Mouse (Mus musculus) spleen, adult 2 months (tissue): ENCODE data around the gene Krtap5-4. TPM values are rescaled to one million over a fixed set of nuclear protein-coding genes. Genes with fewer than 3 reads are reported as not detected.

ENCODE experiments used
- DNase-seq, 2 experiments: peaks; one replicate each; pipeline versions ENCODE4 v3.0.0 to v3.0.0-alpha.2; 2012 to 2021; ENCODE audit warnings: low spot score in 2 of 2, low read depth in 1 of 2
- H3K27ac ChIP-seq: fragments of 200-500 bp; 2 replicates; pipeline ENCODE4 v1.5.1; 2012; ENCODE audit warnings: low read length, inconsistent platforms; ENCODE audit not compliant: insufficient read depth
- H3K27me3 ChIP-seq: fragments of 200-500 bp; 2 replicates; pipeline ENCODE4 v1.6.1; 2012; ENCODE audit warnings: mild to moderate bottlenecking, moderate library complexity, low read length, inconsistent platforms; ENCODE audit not compliant: control insufficient read depth, insufficient read depth
- H3K36me3 ChIP-seq: fragments of 200-500 bp; 2 replicates; pipeline ENCODE4 v1.6.1; 2012; ENCODE audit warnings: mild to moderate bottlenecking, low read length, inconsistent platforms; ENCODE audit not compliant: control insufficient read depth, insufficient read depth
- H3K4me1 ChIP-seq: fragments of 200-500 bp; 2 replicates; pipeline ENCODE4 v1.6.1; 2011; ENCODE audit warnings: inconsistent platforms; ENCODE audit not compliant: control insufficient read depth, insufficient read depth, insufficient read length
- H3K4me3 ChIP-seq: fragments of 200-500 bp; 2 replicates; pipeline ENCODE4 v1.5.1; 2011; ENCODE audit warnings: mild to moderate bottlenecking, inconsistent platforms; ENCODE audit not compliant: insufficient read depth, insufficient read length; ENCODE audit errors: extremely low read depth
- CTCF ChIP-seq: fragments of 200-500 bp; IDR thresholded peaks from 2 replicates; pipeline ENCODE4 v1.5.1; 2011; ENCODE audit warnings: mild to moderate bottlenecking, inconsistent platforms; ENCODE audit not compliant: insufficient read depth, insufficient read length, insufficient replicate concordance; ENCODE audit errors: extremely low read depth
- POLR2A ChIP-seq: fragments of 200-500 bp; IDR thresholded peaks from 2 replicates; pipeline ENCODE4 v1.6.1; 2011; ENCODE audit warnings: low read depth, low read length, inconsistent platforms
- WGBS: fragments of 180-500 bp; shearing (Covaris S2); methylation state at CpG from one replicate; pipeline ENCODE4 v1.1.7; 2018; 5-methylcytosine and 5-hydroxymethylcytosine counted together
- polyA plus RNA-seq: library from polyadenylated mRNA; depleted of rRNA; stranded (reverse); fragments of >200 nt; gene quantifications from 2 replicates; pipeline ENCODE4 v1.2.3, GENCODE M21; 2012

Krtap5-4 gene
- polyA plus RNA-seq, 1 experiment: not detected

GRCm38 (mm10) chr7:142335151-142335550, 31.8 kb downstream of the Krtap5-4 start:
- Histone ChIP-seq H3K27me3 (no peaks in the 10 kb centered on the region), H3K36me3 (no peaks in the 10 kb centered on the region), H3K27ac (no peak overlapping the region), H3K4me1 (no peaks in the 10 kb centered on the region), H3K4me3 (no peak overlapping the region)
- WGBS: 91% methylated on average over 8 of the region's 8 CpGs
- TF ChIP-seq POLR2A: no peak
- no peak for TF ChIP-seq CTCF
- DNase-seq: no peak

GRCm38 (mm10) chr7:142340269-142340970, 37.1 kb downstream of the Krtap5-4 start:
- Histone ChIP-seq H3K4me3 (no peak overlapping the region), H3K27ac (peak overlapping the region; percentile 64), H3K27me3 (no peaks in the 10 kb centered on the region), H3K4me1 (peaks cover 10% of the 10 kb centered on the region; the same call in 1 of the 2 replicates), H3K36me3 (no peaks in the 10 kb centered on the region)
- peak; percentile 58 to 61 for DNase-seq
- WGBS: 22% methylated on average over 10 of the region's 10 CpGs
- TF ChIP-seq POLR2A (no peak), CTCF (peak; percentile 46; the same call in 1 of the 2 replicates)

GRCm38 (mm10) chr7:142341564-142342246, 38.4 kb downstream of the Krtap5-4 start:
- DNase-seq: no peak
- WGBS: 74% methylated on average over 10 of the region's 10 CpGs
- Histone ChIP-seq H3K4me3 (no peak overlapping the region), H3K36me3 (no peaks in the 10 kb centered on the region), H3K4me1 (peaks cover 10% of the 10 kb centered on the region; the same call in 1 of the 2 replicates), H3K27ac (0 out of 2 replicates have a peak overlapping the region, but pooled peaks have one; percentile 13), H3K27me3 (no peaks in the 10 kb centered on the region)
- TF ChIP-seq CTCF (no peak), POLR2A (no peak)

- no peak for DNase-seq
- TF ChIP-seq CTCF: no peak
- no peak for TF ChIP-seq POLR2A
- 36% methylated on average over 3 of the region's 3 CpGs for WGBS
- 0 out of 2 replicates have a peak overlapping the region, but pooled peaks have one; percentile 13 for H3K27ac ChIP-seq
- no peaks in the 10 kb centered on the region for H3K27me3 ChIP-seq
- H3K36me3 ChIP-seq: no peaks in the 10 kb centered on the region
- no peak overlapping the region for H3K4me3 ChIP-seq
- H3K4me1 ChIP-seq: peaks cover 10% of the 10 kb centered on the region; the same call in 1 of the 2 replicates
Measured at GRCm38 (mm10) chr7:142342247-142342640, 38.9 kb downstream of the Krtap5-4 start.

GRCm38 (mm10) chr7:142347542-142347941, 44.2 kb downstream of the Krtap5-4 start:
- Histone ChIP-seq H3K27ac (no peak overlapping the region), H3K4me3 (no peak overlapping the region), H3K27me3 (no peaks in the 10 kb centered on the region), H3K4me1 (peaks cover 7% of the 10 kb centered on the region; the same call in 1 of the 2 replicates), H3K36me3 (no peaks in the 10 kb centered on the region)
- TF ChIP-seq POLR2A: no peak
- TF ChIP-seq CTCF: no peak
- no peak for DNase-seq
- 73% methylated on average over 4 of the region's 4 CpGs for WGBS

GRCm38 (mm10) chr7:142349308-142349961, 46.1 kb downstream of the Krtap5-4 start:
- H3K4me1 ChIP-seq: peaks cover 7% of the 10 kb centered on the region; the same call in 1 of the 2 replicates
- DNase-seq: no peak
- no peaks in the 10 kb centered on the region for H3K27me3 ChIP-seq
- no peak overlapping the region for H3K27ac ChIP-seq
- TF ChIP-seq POLR2A (no peak), CTCF (no peak)
- no peaks in the 10 kb centered on the region for H3K36me3 ChIP-seq
- H3K4me3 ChIP-seq: no peak overlapping the region
- WGBS: 72% methylated on average over 9 of the region's 9 CpGs
